Mouse (Mus musculus) hindbrain, embryonic 12.5 days (tissue): ENCODE results near the gene Ptpn6. TPM values are rescaled to one million over a fixed set of nuclear protein-coding genes. Genes with fewer than 3 reads are reported as not detected.
"Not testable (repeated sequence)": the region's sequence is repeated elsewhere in the genome, so short reads cannot be mapped to it uniquely, and the experiment has no call there.

Experiments used
- ATAC-seq: fragments of 200-750 bp; cut with Nextera tagmentation; 2 replicates; pipeline ENCODE4 v1.8.0; 2017; ENCODE audit warnings: moderate TSS enrichment; ENCODE audit not compliant: low FRiP score
- H3K27ac ChIP-seq: fragments of 300-500 bp; sonication (generic); 2 replicates; pipeline ENCODE4 v1.5.1; 2016; ENCODE audit warnings: mild to moderate bottlenecking
- H3K27me3 ChIP-seq: fragments of 300-500 bp; sonication (generic); 2 replicates; pipeline ENCODE4 v1.6.1; 2016; ENCODE audit warnings: mild to moderate bottlenecking
- H3K36me3 ChIP-seq: fragments of 300-500 bp; sonication (generic); 2 replicates; pipeline ENCODE4 v1.6.1; 2016; ENCODE audit warnings: mild to moderate bottlenecking
- H3K4me1 ChIP-seq: fragments of 300-500 bp; sonication (generic); 2 replicates; pipeline ENCODE4 v1.6.1; 2016
- H3K4me2 ChIP-seq: fragments of 300-500 bp; sonication (generic); replicated peaks from 2 replicates; pipeline ENCODE4 v1.6.1; 2016; ENCODE audit warnings: mild to moderate bottlenecking
- H3K4me3 ChIP-seq: fragments of 300-500 bp; sonication (generic); 2 replicates; pipeline ENCODE4 v1.5.1; 2016; ENCODE audit warnings: mild to moderate bottlenecking
- H3K9ac ChIP-seq: fragments of 300-500 bp; sonication (generic); 2 replicates; pipeline ENCODE4 v1.6.1; 2016; ENCODE audit warnings: mild to moderate bottlenecking, moderate library complexity
- H3K9me3 ChIP-seq: fragments of 300-500 bp; sonication (generic); replicated peaks from 2 replicates; pipeline ENCODE4 v1.6.1; 2016; ENCODE audit warnings: mild to moderate bottlenecking
- WGBS: fragments of 180-500 bp; shearing (Covaris S2); methylation state at CpG from one replicate; pipeline ENCODE4 v1.1.7; 2016; 5-methylcytosine and 5-hydroxymethylcytosine counted together
- polyA plus RNA-seq: library from polyadenylated mRNA; unstranded; fragments of >200 nt; fragmentation: Nextera tagmentation; extraction: Ambion mirVana; gene quantifications from 2 replicates; pipeline ENCODE4 v1.2.1, GENCODE M21; 2016

Ptpn6 gene
- polyA plus RNA-seq, 1 experiment from 2014 or later = 5.6 TPM

GRCm38 (mm10) chr6:124686644-124687043 is 51.9 kb downstream of the Ptpn6 start:
- not testable (repeated sequence) for H3K4me3 ChIP-seq, H3K27ac ChIP-seq, H3K4me1 ChIP-seq, H3K9me3 ChIP-seq, ATAC-seq, H3K36me3 ChIP-seq, H3K9ac ChIP-seq, H3K27me3 ChIP-seq, H3K4me2 ChIP-seq
- 87% methylated on average over 1 of the region's 1 CpGs for WGBS

GRCm38 (mm10) chr6:124685606-124686386 is 52.7 kb downstream of the Ptpn6 start:
- no peak for ATAC-seq
- no peak overlapping the region for H3K27ac ChIP-seq
- 91% methylated on average over 12 of the region's 12 CpGs for WGBS

DNA sequence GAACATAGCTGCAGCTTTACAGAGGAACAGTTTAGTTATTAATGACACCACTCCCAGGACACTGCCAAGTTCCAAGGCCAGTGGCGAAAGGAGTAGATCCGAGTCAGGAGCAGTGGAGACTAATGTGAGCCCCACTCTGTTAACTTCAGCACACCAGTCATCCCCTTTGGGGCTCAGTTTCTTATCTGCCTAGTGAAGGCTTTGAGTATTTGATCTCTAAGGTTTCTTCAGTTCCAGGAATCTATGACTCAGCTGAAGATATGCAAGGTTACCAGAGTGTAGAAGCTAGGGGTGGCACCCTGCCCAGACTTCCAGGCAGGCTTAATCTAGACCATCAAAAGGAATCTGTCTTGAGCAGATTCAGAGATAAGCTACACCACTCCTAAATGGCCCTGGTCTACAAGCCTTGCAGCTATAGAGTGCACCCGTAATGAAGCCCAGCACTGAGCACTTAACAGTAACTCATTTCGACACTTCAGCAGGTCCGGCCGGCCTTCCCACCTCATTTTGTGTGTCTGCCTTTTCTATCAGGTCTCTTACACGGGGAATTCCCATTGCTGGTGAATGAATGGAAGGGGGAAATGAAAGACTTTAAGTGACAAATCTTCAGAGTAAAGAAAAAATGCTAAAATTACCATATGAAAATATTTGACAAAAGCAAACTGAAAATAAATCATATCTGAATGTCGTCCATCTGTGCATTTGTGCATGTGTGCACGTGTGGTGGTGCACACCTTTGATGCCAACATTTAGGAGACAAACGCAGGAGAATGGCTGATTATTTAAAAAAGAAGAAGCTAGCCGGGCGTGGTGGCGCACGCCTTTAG is 54.7 kb downstream of the Ptpn6 start:
- Histone ChIP-seq H3K27ac (no peak overlapping the region), H3K4me1 (no peaks in the 10 kb centered on the region), H3K9ac (no peak overlapping the region), H3K27me3 (no peaks in the 10 kb centered on the region), H3K36me3 (no peaks in the 10 kb centered on the region), H3K9me3 (no peaks in the 10 kb centered on the region), H3K4me3 (no peak overlapping the region), H3K4me2 (no peak overlapping the region)
- 88% methylated on average over 14 of the region's 14 CpGs for WGBS
- ATAC-seq = no peak

More at GRCm38 (mm10) chr6:124685606-124686386, 52.7 kb downstream of the Ptpn6 start:
- H3K9me3 ChIP-seq = no peaks in the 10 kb centered on the region
- no peaks in the 10 kb centered on the region for H3K36me3 ChIP-seq
- no peaks in the 10 kb centered on the region for H3K27me3 ChIP-seq
- H3K9ac ChIP-seq = no peak overlapping the region
- no peaks in the 10 kb centered on the region for H3K4me1 ChIP-seq
- H3K4me3 ChIP-seq = no peak overlapping the region
- H3K4me2 ChIP-seq = no peak overlapping the region

DNA sequence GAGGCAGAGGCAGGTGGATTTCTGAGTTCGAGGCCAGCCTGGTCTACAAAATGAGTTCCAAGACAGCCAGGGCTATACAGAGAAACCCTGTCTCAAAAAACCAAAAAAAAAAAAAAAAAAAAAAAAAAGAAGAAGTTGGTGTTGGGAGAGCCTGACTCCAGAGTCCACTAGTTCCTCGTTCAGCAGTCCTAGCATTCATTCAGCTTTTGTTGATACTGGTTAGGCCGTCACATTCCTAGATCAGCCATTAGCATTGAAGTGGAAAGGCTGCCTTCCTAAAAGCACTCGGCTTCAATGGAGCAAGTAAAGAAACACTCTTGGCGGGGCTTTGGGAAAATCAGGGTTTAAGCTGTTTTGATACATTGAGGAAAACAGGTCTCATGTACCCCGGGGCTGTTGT is 56.2 kb downstream of the Ptpn6 start:
- ATAC-seq = not testable (repeated sequence)

DNA sequence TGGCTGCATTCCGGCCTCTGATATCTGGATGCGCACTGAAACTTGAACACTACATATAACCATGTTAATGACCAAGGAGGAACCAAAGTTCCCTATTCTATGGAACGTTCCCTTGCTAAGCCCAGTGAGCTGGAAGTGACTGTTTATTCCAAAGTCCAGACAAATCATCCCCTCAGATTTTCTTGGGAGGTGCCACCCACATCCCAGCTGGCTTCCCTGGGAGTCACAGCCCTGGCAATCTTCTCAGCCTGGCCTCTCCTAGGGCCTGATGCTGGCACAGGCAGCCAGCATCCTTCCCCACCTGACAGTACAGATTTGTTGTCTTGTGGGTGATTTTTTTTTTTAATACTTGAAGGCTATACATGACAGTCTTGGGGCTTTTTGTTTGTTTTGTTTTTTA is 59.0 kb downstream of the Ptpn6 start:
- no peaks in the 10 kb centered on the region for H3K36me3 ChIP-seq
- no peak overlapping the region for H3K4me2 ChIP-seq
- WGBS = 93% methylated on average over 3 of the region's 3 CpGs
- no peaks in the 10 kb centered on the region for H3K4me1 ChIP-seq
- H3K9ac ChIP-seq = no peak overlapping the region
- no peak overlapping the region for H3K27ac ChIP-seq
- H3K27me3 ChIP-seq = no peaks in the 10 kb centered on the region
- ATAC-seq = no peak
- no peak overlapping the region for H3K4me3 ChIP-seq
- no peaks in the 10 kb centered on the region for H3K9me3 ChIP-seq

More for the DNA sequence above, 56.2 kb downstream of the Ptpn6 start:
- not testable (repeated sequence) for H3K27ac ChIP-seq, H3K9me3 ChIP-seq, H3K4me2 ChIP-seq, H3K4me1 ChIP-seq, H3K9ac ChIP-seq, H3K27me3 ChIP-seq, H3K4me3 ChIP-seq, H3K36me3 ChIP-seq
- WGBS = 64% methylated on average over 6 of the region's 6 CpGs

DNA sequence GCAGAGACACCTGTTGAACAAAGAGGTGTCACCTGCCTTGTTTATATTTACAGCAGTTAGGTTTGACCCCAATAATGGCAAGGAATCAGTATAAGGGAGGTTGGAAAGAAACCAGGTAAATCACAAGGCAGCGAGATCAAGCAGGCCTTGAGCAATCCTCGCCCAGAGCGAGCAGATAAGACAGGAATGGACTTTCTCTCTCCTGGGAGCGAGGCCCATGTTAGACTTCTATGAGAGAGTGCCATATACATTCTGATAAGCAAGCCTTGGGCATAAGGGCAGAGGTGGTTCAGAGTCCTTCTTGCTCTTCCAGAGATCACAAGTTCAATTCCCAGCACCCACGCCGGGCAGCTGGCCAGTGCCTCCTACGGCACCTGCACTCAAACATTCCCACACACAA is 59.7 kb downstream of the Ptpn6 start:
- H3K9ac ChIP-seq = no peak overlapping the region
- H3K4me2 ChIP-seq = no peak overlapping the region
- no peak overlapping the region for H3K4me3 ChIP-seq
- WGBS = 95% methylated on average over 7 of the region's 7 CpGs
- no peaks in the 10 kb centered on the region for H3K27me3 ChIP-seq
- ATAC-seq = no peak
- H3K9me3 ChIP-seq = no peaks in the 10 kb centered on the region
- H3K27ac ChIP-seq = no peak overlapping the region
- H3K4me1 ChIP-seq = no peaks in the 10 kb centered on the region
- H3K36me3 ChIP-seq = no peaks in the 10 kb centered on the region

DNA sequence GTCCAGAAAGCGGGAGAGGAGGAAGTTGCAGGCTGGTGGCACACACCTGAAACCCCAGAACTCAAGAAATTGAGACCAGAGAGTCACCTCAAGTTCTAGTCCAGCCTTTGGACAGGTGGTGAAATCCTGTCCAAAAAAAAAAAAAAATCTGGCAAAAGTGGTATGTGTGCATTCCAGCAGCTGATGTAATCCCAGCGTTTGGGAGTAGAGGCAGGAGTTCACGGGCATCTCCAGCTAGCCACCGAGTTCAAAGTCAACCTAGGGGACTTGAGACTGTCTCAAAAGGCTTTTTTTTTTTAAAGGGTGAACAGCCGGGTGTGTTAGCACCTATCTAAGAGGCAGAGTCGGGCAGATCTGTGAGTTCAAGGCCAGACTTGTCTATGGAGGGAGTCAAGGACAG is 62.3 kb downstream of the Ptpn6 start:
- 93% methylated on average over 6 of the region's 6 CpGs for WGBS
- H3K27me3 ChIP-seq = no peaks in the 10 kb centered on the region
- H3K9ac ChIP-seq = no peak overlapping the region
- ATAC-seq = no peak
- no peak overlapping the region for H3K4me2 ChIP-seq
- no peaks in the 10 kb centered on the region for H3K36me3 ChIP-seq
- H3K4me3 ChIP-seq = no peak overlapping the region
- no peak overlapping the region for H3K27ac ChIP-seq
- H3K9me3 ChIP-seq = no peaks in the 10 kb centered on the region
- H3K4me1 ChIP-seq = peaks cover 4% of the 10 kb centered on the region; the same call in 1 of the 2 replicates

DNA sequence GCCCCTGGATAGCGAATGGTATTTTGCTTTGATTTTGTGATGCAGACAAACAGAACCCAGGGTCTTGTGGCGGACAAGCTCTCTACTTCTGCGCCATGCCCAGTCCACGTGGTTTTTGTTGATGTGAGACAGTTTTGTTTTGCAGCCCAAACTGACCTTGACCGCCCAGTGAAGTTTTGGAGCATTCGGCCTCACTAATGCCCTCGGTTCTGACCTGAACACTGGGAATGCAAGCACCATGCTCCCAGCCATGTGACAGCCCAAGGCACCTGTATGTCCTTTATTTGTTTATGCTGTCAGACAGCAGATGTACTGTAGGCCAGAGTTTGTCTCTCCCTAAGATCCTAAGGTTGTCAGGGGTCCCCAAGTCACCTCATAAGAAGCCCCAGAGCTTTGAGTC is 63.9 kb downstream of the Ptpn6 start:
- no peak for ATAC-seq
- no peaks in the 10 kb centered on the region for H3K36me3 ChIP-seq
- H3K9ac ChIP-seq = no peak overlapping the region
- H3K27ac ChIP-seq = no peak overlapping the region
- no peak overlapping the region for H3K4me2 ChIP-seq
- H3K4me1 ChIP-seq = peaks cover 4% of the 10 kb centered on the region; the same call in 1 of the 2 replicates
- no peaks in the 10 kb centered on the region for H3K27me3 ChIP-seq
- no peak overlapping the region for H3K4me3 ChIP-seq
- WGBS = 95% methylated on average over 7 of the region's 7 CpGs
- no peaks in the 10 kb centered on the region for H3K9me3 ChIP-seq

DNA sequence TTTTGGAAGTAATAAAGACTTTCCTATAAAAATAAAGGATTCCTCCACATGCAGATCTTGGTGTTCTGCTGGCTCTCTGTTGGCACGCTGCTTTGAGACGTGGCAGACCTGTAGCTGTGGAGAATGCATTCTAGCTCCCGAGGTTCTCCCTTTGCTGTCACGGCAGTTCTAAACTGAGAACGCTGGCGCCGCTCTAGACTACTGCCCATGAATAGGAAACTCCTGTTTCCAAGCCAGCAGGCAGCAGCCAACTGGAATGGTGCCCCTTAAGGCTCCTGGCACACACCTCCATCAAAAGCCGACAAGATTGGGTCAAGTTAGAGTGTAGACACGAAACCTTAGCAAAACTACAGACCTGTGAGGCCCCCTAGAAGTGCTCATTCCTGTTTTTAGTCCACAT is 64.9 kb downstream of the Ptpn6 start:
- H3K4me2 ChIP-seq = no peak overlapping the region
- ATAC-seq = no peak
- H3K4me3 ChIP-seq = no peak overlapping the region
- WGBS = 92% methylated on average over 9 of the region's 9 CpGs
- no peak overlapping the region for H3K9ac ChIP-seq
- peaks cover 4% of the 10 kb centered on the region; the same call in 1 of the 2 replicates for H3K4me1 ChIP-seq
- H3K27ac ChIP-seq = no peak overlapping the region
- no peaks in the 10 kb centered on the region for H3K36me3 ChIP-seq
- H3K9me3 ChIP-seq = no peaks in the 10 kb centered on the region
- H3K27me3 ChIP-seq = no peaks in the 10 kb centered on the region

DNA sequence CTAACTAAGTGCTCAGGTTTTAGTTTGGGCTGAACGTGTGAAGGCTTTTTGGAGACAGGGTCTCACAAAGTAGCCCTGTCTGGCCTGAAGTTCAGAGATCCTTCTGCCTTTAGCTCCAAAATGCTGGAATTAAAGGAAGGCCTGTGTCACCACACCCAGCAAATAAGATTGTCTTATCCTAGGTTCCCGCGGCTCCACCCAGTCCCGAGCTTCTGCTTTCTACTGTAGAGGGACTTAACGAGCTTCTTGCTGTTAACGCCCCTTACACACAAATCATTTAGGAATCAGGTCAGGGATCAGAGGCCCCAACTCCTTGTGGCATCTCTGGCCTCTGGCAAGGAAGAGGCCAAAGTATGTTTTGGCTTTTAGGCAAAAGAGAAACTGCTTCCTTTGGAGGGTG is 66.4 kb downstream of the Ptpn6 start:
- peaks cover 4% of the 10 kb centered on the region; the same call in 1 of the 2 replicates for H3K4me1 ChIP-seq
- 78% methylated on average over 6 of the region's 6 CpGs for WGBS
- H3K4me3 ChIP-seq = no peak overlapping the region
- H3K9ac ChIP-seq = no peak overlapping the region
- H3K36me3 ChIP-seq = no peaks in the 10 kb centered on the region
- no peak overlapping the region for H3K4me2 ChIP-seq
- no peaks in the 10 kb centered on the region for H3K27me3 ChIP-seq
- H3K9me3 ChIP-seq = no peaks in the 10 kb centered on the region
- no peak overlapping the region for H3K27ac ChIP-seq
- ATAC-seq = no peak
